Mouse (Mus musculus) C2C12 (cell line): ENCODE measurements at regions not wholly inside any gene's neighbourhood (a gene's known extent, or its start where the extent isn't known, plus 50 kb on each side); places are given as distances from the start of the nearest gene placed in this dataset.

Source experiments
- CEBPB ChIP-seq: IDR thresholded peaks from one replicate; pipeline ENCODE4 v1.6.1; 2011; ENCODE audit warnings: low read depth, mild to moderate bottlenecking, control low read depth, moderate library complexity
- CTCF ChIP-seq: IDR thresholded peaks from one replicate; pipeline ENCODE4 v1.5.1; 2011; ENCODE audit not compliant: control insufficient read depth, insufficient read depth, insufficient read length
- FOSL1 ChIP-seq: IDR thresholded peaks from one replicate; pipeline ENCODE4 v1.8.0; 2011; ENCODE audit warnings: mild to moderate bottlenecking, low read length; ENCODE audit not compliant: poor library complexity, insufficient read depth, severe bottlenecking
- MAX ChIP-seq: IDR thresholded peaks from one replicate; pipeline ENCODE4 v1.6.1; 2011; ENCODE audit warnings: mild to moderate bottlenecking, control low read depth
- MYOD1 ChIP-seq: IDR thresholded peaks from one replicate; pipeline ENCODE4 v1.6.1; 2011; ENCODE audit warnings: low read depth; ENCODE audit not compliant: control insufficient read depth, insufficient read length
- MYOG ChIP-seq: IDR thresholded peaks from one replicate; pipeline ENCODE4 v1.6.1; 2011; ENCODE audit not compliant: control insufficient read depth, insufficient read length; ENCODE audit errors: extremely low read depth
- USF1 ChIP-seq: IDR thresholded peaks from one replicate; pipeline ENCODE4 v1.6.1; 2011; ENCODE audit warnings: low read depth, mild to moderate bottlenecking, control low read depth, moderate library complexity

DNA sequence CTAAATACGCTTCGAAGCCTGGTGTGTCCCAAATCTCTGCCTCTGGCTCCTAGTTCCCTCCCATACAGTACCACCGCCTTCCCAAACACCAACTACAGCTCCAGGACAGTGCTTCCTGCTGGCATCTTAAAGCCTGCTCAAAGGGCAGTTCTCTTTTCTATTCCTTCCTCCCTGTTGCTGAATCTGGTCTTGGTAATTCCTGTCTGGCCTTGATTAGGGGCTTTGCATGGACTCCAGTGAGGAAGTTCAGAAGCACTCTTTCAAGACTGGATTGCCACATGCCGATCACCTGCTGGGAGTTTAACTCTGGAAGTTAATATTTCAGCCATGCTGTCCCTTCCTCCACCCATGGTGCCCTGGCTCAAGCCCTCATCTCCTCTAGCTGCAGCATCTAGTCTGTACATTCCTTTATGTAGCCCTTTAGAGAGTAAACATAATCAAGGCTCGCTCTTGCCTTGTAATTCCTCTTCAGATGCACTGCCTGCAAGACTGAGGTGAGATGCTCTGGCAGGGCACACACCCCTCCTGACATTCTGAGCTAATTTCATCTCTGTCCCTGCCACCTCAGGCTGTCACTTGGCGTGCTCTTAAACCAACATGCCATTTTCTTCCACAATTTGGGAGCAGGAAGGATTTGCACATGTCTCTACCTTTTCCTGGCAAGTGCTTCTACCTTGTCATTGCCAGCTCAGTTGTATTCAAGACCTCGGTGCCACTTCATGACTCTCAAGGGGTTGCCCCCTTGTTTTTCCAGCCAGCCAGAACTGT, 148.8 kb upstream of the Bcl6 start:
- TF ChIP-seq CTCF (no peak), USF1 (no peak), MAX (no peak), MYOD1 (no peak), CEBPB (no peak), MYOG (no peak), FOSL1 (no peak)
